Mouse (Mus musculus): Measurements from ENCODE around the gene Ehmt1. TPM values are rescaled to one million over a fixed set of nuclear protein-coding genes. Genes with fewer than 3 reads are reported as not detected.

Gene Ehmt1
- polyA plus RNA-seq, 1 experiment from 2014 or later: 43.1 TPM

DNA sequence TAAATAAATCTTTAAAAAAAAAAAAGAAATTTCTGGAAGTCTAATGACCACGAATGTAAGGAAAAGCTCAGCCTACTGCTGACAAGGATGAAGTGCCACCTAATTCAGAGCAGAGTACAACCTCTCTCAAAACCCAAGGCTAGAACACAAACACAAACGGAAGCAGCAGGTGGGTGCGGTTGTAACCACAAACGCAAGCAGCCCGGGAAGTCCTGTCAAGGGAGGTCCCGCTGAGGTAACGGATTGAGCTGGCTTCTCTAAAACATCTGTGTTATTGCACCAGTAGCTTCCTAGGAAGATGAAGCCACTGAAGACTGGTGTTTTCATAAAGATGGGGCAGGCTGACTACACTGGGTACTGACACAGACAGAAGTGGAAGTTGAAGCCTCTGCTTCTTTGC lies 171.5 kb downstream of the Ehmt1 start:
- H3K9me3 ChIP-seq (replicated peaks): no peaks in the 10 kb centered on the region
- no peak for ATAC-seq (replicated peaks; ENCODE audit: insufficient number of reproducible peaks, insufficient read depth, low FRiP score, low read depth)
- no peak overlapping the region for H3K9ac ChIP-seq
- no peaks in the 10 kb centered on the region for H3K4me1 ChIP-seq (replicated peaks)
- H3K36me3 ChIP-seq: no peaks in the 10 kb centered on the region
- WGBS: 60% methylated on average over 7 of the region's 7 CpGs
- H3K27me3 ChIP-seq: no peaks in the 10 kb centered on the region
- H3K27ac ChIP-seq: no peak overlapping the region
- no peak overlapping the region for H3K4me2 ChIP-seq
- H3K4me3 ChIP-seq: no peak overlapping the region

Small RNAs within 50 kb of the gene (microRNA-seq; reads per million reads assigned to microRNA genes)
- gene Gm22875: not detected

Other genes with a start within 250 kb of the Ehmt1 start
- 0.11 and 0.60 TPM in 2 replicates for gene Cacna1b, start 156.5 kb downstream of the Ehmt1 start, polyA plus RNA-seq (2015; fragmentation: Nextera tagmentation; extraction: Ambion mirVana)
- gene Arrdc1, start 15.6 kb upstream of the Ehmt1 start, polyA plus RNA-seq (2015; fragmentation: Nextera tagmentation; extraction: Ambion mirVana): 17.6 and 26.3 TPM in 2 replicates
- gene Zmynd19, start 30.2 kb upstream of the Ehmt1 start, polyA plus RNA-seq (2015; fragmentation: Nextera tagmentation; extraction: Ambion mirVana): 8.4 and 10.8 TPM in 2 replicates
- 15.6 and 18.5 TPM in 2 replicates for gene Dph7, start 42.8 kb upstream of the Ehmt1 start, polyA plus RNA-seq (2015; fragmentation: Nextera tagmentation; extraction: Ambion mirVana)
- gene Mrpl41, start 55.5 kb upstream of the Ehmt1 start, polyA plus RNA-seq (2015; fragmentation: Nextera tagmentation; extraction: Ambion mirVana): 114 and 130 TPM in 2 replicates
- 10.3 and 11.3 TPM in 2 replicates for gene Pnpla7, start 56.4 kb upstream of the Ehmt1 start, polyA plus RNA-seq (2015; fragmentation: Nextera tagmentation; extraction: Ambion mirVana)
- gene Nsmf, start 134.7 kb upstream of the Ehmt1 start, polyA plus RNA-seq (2015; fragmentation: Nextera tagmentation; extraction: Ambion mirVana): 55.9 and 68.2 TPM in 2 replicates
- not detected in 2 replicates for gene Entpd8, start 160.7 kb upstream of the Ehmt1 start, polyA plus RNA-seq (2015; fragmentation: Nextera tagmentation; extraction: Ambion mirVana)
- 0.15 and 0.16 TPM in 2 replicates for gene Noxa1, start 175.5 kb upstream of the Ehmt1 start, polyA plus RNA-seq (2015; fragmentation: Nextera tagmentation; extraction: Ambion mirVana)